Mouse (Mus musculus) embryo, embryonic 11.5 days (tissue): ENCODE data around the gene Cd200.
A peak's percentile ranks its signal among the peaks of the same experiment; 100 is the strongest.
"Not testable (repeated sequence)": the region's sequence is repeated elsewhere in the genome, so short reads cannot be mapped to it uniquely, and the experiment has no call there.

Experiments used
- DNase-seq: peaks from one replicate; pipeline ENCODE4 v3.0.0-alpha.2; 2012; ENCODE audit warnings: low read depth, low spot score

Gene Cd200

GRCm38 (mm10) chr16:45408425-45409063, at the start of gene Cd200:
Gene Cd200 (minus strand): TSS chr16:45409053.
- peak; percentile 19 for DNase-seq

- no peak for DNase-seq
Measured at GRCm38 (mm10) chr16:45454762-45455161, 45.9 kb upstream of the Cd200 start.

- no peak for DNase-seq
Measured at GRCm38 (mm10) chr16:45437230-45437739, 28.4 kb upstream of the Cd200 start.

- no peak for DNase-seq
Measured at GRCm38 (mm10) chr16:45435591-45435990, 26.7 kb upstream of the Cd200 start.

- DNase-seq: no peak
Measured at GRCm38 (mm10) chr16:45427651-45428050, 18.8 kb upstream of the Cd200 start.

GRCm38 (mm10) chr16:45413497-45413896, 4.6 kb upstream of the Cd200 start:
- no peak for DNase-seq

GRCm38 (mm10) chr16:45409064-45409446, 202 bp upstream of the Cd200 start:
- not testable (repeated sequence) for DNase-seq

GRCm38 (mm10) chr16:45407645-45408400, 1.0 kb downstream of the Cd200 start:
- no peak for DNase-seq

GRCm38 (mm10) chr16:45407091-45407490, 1.8 kb downstream of the Cd200 start:
- DNase-seq: no peak

- DNase-seq: no peak
Measured at GRCm38 (mm10) chr16:45402951-45403350, 5.9 kb downstream of the Cd200 start.

GRCm38 (mm10) chr16:45402036-45402435, 6.8 kb downstream of the Cd200 start:
- DNase-seq: no peak

- DNase-seq: no peak
Measured at GRCm38 (mm10) chr16:45399947-45400555, 8.8 kb downstream of the Cd200 start.

- no peak for DNase-seq
Measured at GRCm38 (mm10) chr16:45399411-45399810, 9.4 kb downstream of the Cd200 start.

GRCm38 (mm10) chr16:45397440-45397839, 11.4 kb downstream of the Cd200 start:
- no peak for DNase-seq

- no peak for DNase-seq
Measured at GRCm38 (mm10) chr16:45392246-45392645, 16.6 kb downstream of the Cd200 start.

- DNase-seq: no peak
Measured at GRCm38 (mm10) chr16:45391680-45392079, 17.2 kb downstream of the Cd200 start.

GRCm38 (mm10) chr16:45390286-45390956, 18.4 kb downstream of the Cd200 start:
- DNase-seq: no peak

GRCm38 (mm10) chr16:45389833-45390232, 19.0 kb downstream of the Cd200 start:
- no peak for DNase-seq

- DNase-seq: no peak
Measured at GRCm38 (mm10) chr16:45389041-45389440, 19.8 kb downstream of the Cd200 start.

GRCm38 (mm10) chr16:45381811-45382210, 27.0 kb downstream of the Cd200 start:
- DNase-seq: no peak

- DNase-seq: no peak
Measured at GRCm38 (mm10) chr16:45378959-45379358, 29.9 kb downstream of the Cd200 start.
